Comparison of ENCODE assay signal across 18 mouse cellular contexts in genomic region chr2:139071690-139072089, GRCm38 (mm10).
DNase-seq lines count a peak whose midpoint lies in the region; ATAC-seq and TF ChIP-seq lines count a peak whose summit lies in the region.
"Had no signal": no experiment of that assay in that cellular context is flagged by ENCODE, and none has a peak within 500 bp of the region (broad histone marks: within the 10 kb centered on the region; RNA-seq: fewer than 3 reads in every experiment).

No protein-coding gene starts in this region.

- no peaks in the 10 kb centered on the region for H3K36me3 ChIP-seq in lung, embryonic 14.5 days (ENCODE audit: insufficient read depth)
- no peaks in the 10 kb centered on the region for H3K36me3 ChIP-seq in stomach, embryonic 15.5 days
- H3K36me3 ChIP-seq in stomach, postnatal 0 days (ENCODE audit: control insufficient read depth, insufficient read depth, low read length), result no peaks in the 10 kb centered on the region
- no peaks in the 10 kb centered on the region for H3K36me3 ChIP-seq in kidney, embryonic 16.5 days (ENCODE audit: insufficient read depth, low read length)
- H3K36me3 ChIP-seq in forebrain, embryonic 12.5 days (replicated peaks), result no peaks in the 10 kb centered on the region
- H3K36me3 ChIP-seq: embryonic facial prominence, embryonic 13.5 days; embryonic facial prominence, embryonic 15.5 days; forebrain, embryonic 10.5 days had no signal

- WGBS in lung, embryonic 14.5 days, result 40% methylated on average over 1 of the region's 1 CpGs
- 42% methylated on average over 1 of the region's 1 CpGs for WGBS in stomach, embryonic 15.5 days
- 28% methylated on average over 1 of the region's 1 CpGs for WGBS in stomach, postnatal 0 days
- 69% methylated on average over 1 of the region's 1 CpGs for WGBS in kidney, embryonic 16.5 days
- WGBS in forebrain, embryonic 12.5 days, result 81% methylated on average over 1 of the region's 1 CpGs

- DNase-seq in lung, embryonic 14.5 days, result peak; percentile 13
- DNase-seq in lung, postnatal 14 days, result no peak
- DNase-seq in stomach, postnatal 0 days (ENCODE audit: low spot score), result no peak
- DNase-seq: adrenal gland, postnatal 10 days; adrenal gland, postnatal 25 days; cerebellum, adult 11 months; cerebellum, adult 8-10 months; cerebellum, adult 9-11 months; embryo, embryonic 11 days had no signal

- no peaks in the 10 kb centered on the region for H3K4me1 ChIP-seq in lung, embryonic 14.5 days (ENCODE audit: insufficient read depth)
- H3K4me1 ChIP-seq in stomach, embryonic 15.5 days, result no peaks in the 10 kb centered on the region
- no peaks in the 10 kb centered on the region for H3K4me1 ChIP-seq in stomach, postnatal 0 days (replicated peaks; ENCODE audit: control insufficient read depth, insufficient read depth)
- H3K4me1 ChIP-seq in kidney, embryonic 16.5 days (ENCODE audit: insufficient read depth, low read length), result no peaks in the 10 kb centered on the region
- no peaks in the 10 kb centered on the region for H3K4me1 ChIP-seq in forebrain, embryonic 12.5 days
- H3K4me1 ChIP-seq: embryonic facial prominence, embryonic 13.5 days; embryonic facial prominence, embryonic 15.5 days; forebrain, embryonic 10.5 days; forebrain, embryonic 13.5 days had no signal

- no peaks in the 10 kb centered on the region for H3K27me3 ChIP-seq in lung, embryonic 14.5 days (ENCODE audit: insufficient read depth, low read length)
- H3K27me3 ChIP-seq in stomach, embryonic 15.5 days (replicated peaks), result no peaks in the 10 kb centered on the region
- H3K27me3 ChIP-seq in stomach, postnatal 0 days (ENCODE audit: control insufficient read depth, insufficient read depth, low read length), result no peaks in the 10 kb centered on the region
- H3K27me3 ChIP-seq in kidney, embryonic 16.5 days (ENCODE audit: insufficient read depth, low read length), result no peaks in the 10 kb centered on the region
- H3K27me3 ChIP-seq in forebrain, embryonic 12.5 days, result no peaks in the 10 kb centered on the region
- H3K27me3 ChIP-seq: embryonic facial prominence, embryonic 13.5 days; embryonic facial prominence, embryonic 15.5 days; forebrain, embryonic 13.5 days had no signal

- no peak overlapping the region for H3K9ac ChIP-seq in lung, embryonic 14.5 days
- H3K9ac ChIP-seq in stomach, embryonic 15.5 days, result no peak overlapping the region
- no peak overlapping the region for H3K9ac ChIP-seq in stomach, postnatal 0 days (ENCODE audit: low read length)
- no peak overlapping the region for H3K9ac ChIP-seq in kidney, embryonic 16.5 days (replicated peaks; ENCODE audit: low read length)
- no peak overlapping the region for H3K9ac ChIP-seq in forebrain, embryonic 12.5 days
- H3K9ac ChIP-seq: embryonic facial prominence, embryonic 13.5 days; embryonic facial prominence, embryonic 15.5 days; forebrain, embryonic 13.5 days had no signal

- H3K4me2 ChIP-seq in lung, embryonic 14.5 days, result no peak overlapping the region
- H3K4me2 ChIP-seq in stomach, embryonic 15.5 days, result no peak overlapping the region
- no peak overlapping the region for H3K4me2 ChIP-seq in stomach, postnatal 0 days (replicated peaks; ENCODE audit: low read depth)
- H3K4me2 ChIP-seq in kidney, embryonic 16.5 days (replicated peaks; ENCODE audit: low read depth, low read length), result no peak overlapping the region
- H3K4me2 ChIP-seq in forebrain, embryonic 12.5 days, result no peak overlapping the region
- H3K4me2 ChIP-seq: embryonic facial prominence, embryonic 13.5 days; embryonic facial prominence, embryonic 15.5 days; forebrain, embryonic 13.5 days had no signal

- H3K9me3 ChIP-seq in lung, embryonic 14.5 days (ENCODE audit: low read depth, low read length), result no peaks in the 10 kb centered on the region
- no peaks in the 10 kb centered on the region for H3K9me3 ChIP-seq in stomach, embryonic 15.5 days
- no peaks in the 10 kb centered on the region for H3K9me3 ChIP-seq in stomach, postnatal 0 days (ENCODE audit: control insufficient read depth, low read length)
- H3K9me3 ChIP-seq in kidney, embryonic 16.5 days (ENCODE audit: low read length), result no peaks in the 10 kb centered on the region
- no peaks in the 10 kb centered on the region for H3K9me3 ChIP-seq in forebrain, embryonic 12.5 days
- H3K9me3 ChIP-seq: embryonic facial prominence, embryonic 13.5 days; embryonic facial prominence, embryonic 15.5 days; forebrain, embryonic 10.5 days; forebrain, embryonic 13.5 days had no signal

- TF ChIP-seq CTCF in lung, embryonic 14.5 days (IDR thresholded peaks at IDR 0.05; ENCODE audit: low read depth), result no peak
- TF ChIP-seq CTCF in stomach, postnatal 0 days (IDR thresholded peaks at IDR 0.05; ENCODE audit: low read depth), result no peak

- no peak for TF ChIP-seq EP300 in stomach, postnatal 0 days (optimal IDR thresholded peaks at IDR 0.05)

- no peak overlapping the region for H3K4me3 ChIP-seq in lung, embryonic 14.5 days (ENCODE audit: low read depth, low read length)
- no peak overlapping the region for H3K4me3 ChIP-seq in stomach, embryonic 15.5 days (replicated peaks)
- H3K4me3 ChIP-seq in stomach, postnatal 0 days (ENCODE audit: low read depth, low read length), result no peak overlapping the region
- no peak overlapping the region for H3K4me3 ChIP-seq in kidney, embryonic 16.5 days (ENCODE audit: low read length)
- H3K4me3 ChIP-seq in forebrain, embryonic 12.5 days (replicated peaks), result no peak overlapping the region
- H3K4me3 ChIP-seq: embryonic facial prominence, embryonic 13.5 days; embryonic facial prominence, embryonic 15.5 days; erythroblast, embryonic 14.5 days; forebrain, embryonic 10.5 days; forebrain, embryonic 13.5 days had no signal

- no peak for ATAC-seq in lung, embryonic 14.5 days (ENCODE audit: insufficient read depth)
- peak; percentile 91 for ATAC-seq in stomach, embryonic 15.5 days (ENCODE audit: insufficient read depth, low FRiP score, low read depth)
- ATAC-seq in stomach, postnatal 0 days (ENCODE audit: low FRiP score, low TSS enrichment), result peak; percentile 73; the same call in 1 of the 2 replicates
- no peak for ATAC-seq in kidney, embryonic 16.5 days (ENCODE audit: low FRiP score, low TSS enrichment)
- ATAC-seq in forebrain, embryonic 12.5 days (ENCODE audit: low FRiP score), result no peak
- ATAC-seq: forebrain, embryonic 13.5 days; forebrain, embryonic 16.5 days had no signal

- no peak overlapping the region for H3K27ac ChIP-seq in lung, embryonic 14.5 days (ENCODE audit: low read depth)
- no peak overlapping the region; the same call in 1 of the 2 replicates for H3K27ac ChIP-seq in stomach, embryonic 15.5 days
- no peak overlapping the region for H3K27ac ChIP-seq in stomach, postnatal 0 days (replicated peaks)
- no peak overlapping the region for H3K27ac ChIP-seq in kidney, embryonic 16.5 days (ENCODE audit: low read length)
- H3K27ac ChIP-seq in forebrain, embryonic 12.5 days, result no peak overlapping the region
- H3K27ac ChIP-seq: embryonic facial prominence, embryonic 13.5 days; embryonic facial prominence, embryonic 15.5 days; forebrain, embryonic 10.5 days; forebrain, embryonic 13.5 days had no signal

Comparison
In these comparisons a context has a peak if more than half of its experiments do, and no peak if none do; other contexts are left out.
1. ATAC-seq: peak in stomach, embryonic 15.5 days (single experiment) and stomach, postnatal 0 days (single experiment); none in lung, embryonic 14.5 days (single experiment), kidney, embryonic 16.5 days (single experiment) and forebrain, embryonic 12.5 days (single experiment).